Comparison of ENCODE assay signal across 8 mouse cellular contexts in genomic region chr14:22577411-22578037, GRCm38 (mm10).
DNase-seq lines count a peak whose midpoint lies in the region; ATAC-seq and TF ChIP-seq lines count a peak whose summit lies in the region.

No protein-coding gene starts in this region.

- 50% methylated on average over 13 of the region's 13 CpGs for WGBS in heart, embryonic 16.5 days
- WGBS in kidney, embryonic 16.5 days = 22% methylated on average over 13 of the region's 13 CpGs
- 19% methylated on average over 13 of the region's 13 CpGs for WGBS in neural tube, embryonic 15.5 days
- 83% methylated on average over 13 of the region's 13 CpGs for WGBS in thymus, adult 2 months

- no peak for TF ChIP-seq CTCF in embryonic fibroblast, embryonic 13.5 days (IDR thresholded peaks at IDR 0.05; ENCODE audit: borderline replicate concordance, insufficient read depth, low read length)
- no peak for TF ChIP-seq CTCF in thymus, adult 2 months (IDR thresholded peaks at IDR 0.05; ENCODE audit: borderline replicate concordance, control insufficient read depth, extremely low read depth, insufficient read depth, low read length, poor library complexity)

- no peak for ATAC-seq in heart, embryonic 16.5 days (replicated peaks; ENCODE audit: extremely low read depth, insufficient read depth, low FRiP score)
- no peak for ATAC-seq in kidney, embryonic 16.5 days (ENCODE audit: low FRiP score, low TSS enrichment)
- ATAC-seq in neural tube, embryonic 15.5 days (ENCODE audit: low FRiP score) = peak; percentile 74

- no peak overlapping the region for H3K9ac ChIP-seq in heart, embryonic 16.5 days (ENCODE audit: low read length)
- peak overlapping the region; percentile 19; the same call in 1 of the 2 replicates for H3K9ac ChIP-seq in kidney, embryonic 16.5 days (replicated peaks; ENCODE audit: low read length)
- no peak overlapping the region for H3K9ac ChIP-seq in neural tube, embryonic 15.5 days (replicated peaks)

- peak overlapping the region; percentile 30; the same call in 1 of the 2 replicates for H3K4me2 ChIP-seq in heart, embryonic 16.5 days (ENCODE audit: low read depth, low read length)
- peak overlapping the region; percentile 48 for H3K4me2 ChIP-seq in kidney, embryonic 16.5 days (replicated peaks; ENCODE audit: low read depth, low read length)
- H3K4me2 ChIP-seq in neural tube, embryonic 15.5 days = peak overlapping the region; percentile 34

- no peak overlapping the region for H3K27ac ChIP-seq in heart, embryonic 16.5 days (ENCODE audit: low read length)
- H3K27ac ChIP-seq in embryonic fibroblast, embryonic 13.5 days (ENCODE audit: insufficient read depth, low read length) = 0 out of 2 replicates have a peak overlapping the region, but pooled peaks have one; percentile 23
- no peak overlapping the region for H3K27ac ChIP-seq in kidney, embryonic 16.5 days (ENCODE audit: low read length)
- peak overlapping the region; percentile 52; the same call in 1 of the 2 replicates for H3K27ac ChIP-seq in neural tube, embryonic 15.5 days (replicated peaks)
- H3K27ac ChIP-seq in thymus, adult 2 months (ENCODE audit: control insufficient read depth, insufficient read depth, low read length) = no peak overlapping the region

- intact Hi-C loops in heart, postnatal 14 days (cut with DNase I) = loop anchor here (2.0 to 10.0 kb wide), 5 partner anchors 205 to 827 kb away; no protein-coding TSS in a partner anchor

- no peaks in the 10 kb centered on the region for H3K27me3 ChIP-seq in heart, embryonic 16.5 days (ENCODE audit: control insufficient read depth, insufficient read depth, low read length)
- no peaks in the 10 kb centered on the region for H3K27me3 ChIP-seq in kidney, embryonic 16.5 days (ENCODE audit: insufficient read depth, low read length)
- peaks cover 10% of the 10 kb centered on the region; the same call in 1 of the 2 replicates for H3K27me3 ChIP-seq in neural tube, embryonic 15.5 days (replicated peaks)
- H3K27me3 ChIP-seq in thymus, adult 2 months (ENCODE audit: control insufficient read depth, insufficient read depth, low read length) = no peaks in the 10 kb centered on the region

- H3K36me3 ChIP-seq in heart, embryonic 16.5 days (ENCODE audit: control insufficient read depth, insufficient read depth) = no peaks in the 10 kb centered on the region
- H3K36me3 ChIP-seq in kidney, embryonic 16.5 days (ENCODE audit: insufficient read depth, low read length) = no peaks in the 10 kb centered on the region
- H3K36me3 ChIP-seq in neural tube, embryonic 15.5 days = no peaks in the 10 kb centered on the region
- H3K36me3 ChIP-seq in thymus, adult 2 months (ENCODE audit: control insufficient read depth, insufficient read depth, low read length) = no peaks in the 10 kb centered on the region

- DNase-seq in heart, postnatal 14 days = no peak
- no peak for DNase-seq in thymus, adult 2 months
- DNase-seq in right cerebral cortex, adult 2 months (ENCODE audit: low spot score in 2 of 2) = no peak
- DNase-seq in spleen, adult 12 weeks (ENCODE audit: low spot score) = no peak

- TF ChIP-seq POLR2A in embryonic fibroblast, embryonic 13.5 days (IDR thresholded peaks at IDR 0.05; ENCODE audit: low read depth, low read length) = no peak
- TF ChIP-seq POLR2A in thymus, adult 2 months (IDR thresholded peaks at IDR 0.05; ENCODE audit: control insufficient read depth, extremely low read depth, insufficient read depth, low read length, poor library complexity) = no peak

- no peaks in the 10 kb centered on the region for H3K4me1 ChIP-seq in heart, embryonic 16.5 days (ENCODE audit: control insufficient read depth, insufficient read depth, low read length)
- peaks cover 9% of the 10 kb centered on the region for H3K4me1 ChIP-seq in embryonic fibroblast, embryonic 13.5 days (ENCODE audit: control insufficient read depth, insufficient read depth, low read length)
- peaks cover 38% of the 10 kb centered on the region for H3K4me1 ChIP-seq in kidney, embryonic 16.5 days (ENCODE audit: insufficient read depth, low read length)
- peaks cover 40% of the 10 kb centered on the region for H3K4me1 ChIP-seq in neural tube, embryonic 15.5 days
- no peaks in the 10 kb centered on the region for H3K4me1 ChIP-seq in thymus, adult 2 months (replicated peaks; ENCODE audit: control insufficient read depth, insufficient read depth, low read length)

- H3K9me3 ChIP-seq in heart, embryonic 16.5 days (replicated peaks; ENCODE audit: control insufficient read depth, low read length) = no peaks in the 10 kb centered on the region
- H3K9me3 ChIP-seq in kidney, embryonic 16.5 days (ENCODE audit: low read length) = no peaks in the 10 kb centered on the region
- no peaks in the 10 kb centered on the region for H3K9me3 ChIP-seq in neural tube, embryonic 15.5 days (replicated peaks)

- H3K4me3 ChIP-seq in heart, embryonic 16.5 days (ENCODE audit: low read length) = no peak overlapping the region
- H3K4me3 ChIP-seq in embryonic fibroblast, embryonic 13.5 days (ENCODE audit: insufficient read depth, low read length) = no peak overlapping the region
- H3K4me3 ChIP-seq in kidney, embryonic 16.5 days (ENCODE audit: low read length) = 0 out of 2 replicates have a peak overlapping the region, but pooled peaks have one; percentile 23
- no peak overlapping the region for H3K4me3 ChIP-seq in neural tube, embryonic 15.5 days (replicated peaks)
- no peak overlapping the region for H3K4me3 ChIP-seq in thymus, adult 2 months (ENCODE audit: control insufficient read depth, insufficient read depth, low read length)

Comparison
In these comparisons a context has a peak if more than half of its experiments do, and no peak if none do; other contexts are left out.
1. H3K27ac ChIP-seq: peak in embryonic fibroblast, embryonic 13.5 days (single experiment) and neural tube, embryonic 15.5 days (single experiment); none in heart, embryonic 16.5 days (single experiment), kidney, embryonic 16.5 days (single experiment) and thymus, adult 2 months (single experiment).
2. Peak in every context shown above with its lines, with median percentiles within 50 percentile points of each other: H3K4me2 ChIP-seq.